Comparison of ENCODE assay signal across 9 mouse cellular contexts in genomic region chr9:72192051-72192952, GRCm38 (mm10).
DNase-seq lines count a peak whose midpoint lies in the region; ATAC-seq and TF ChIP-seq lines count a peak whose summit lies in the region.
"Had no signal": no experiment of that assay in that cellular context is flagged by ENCODE, and none has a peak within 500 bp of the region (broad histone marks: within the 10 kb centered on the region; RNA-seq: fewer than 3 reads in every experiment).

No protein-coding gene starts in this region.

- no peak overlapping the region for H3K9ac ChIP-seq in intestine, postnatal 0 days (ENCODE audit: low read depth, low read length)
- no peak overlapping the region for H3K9ac ChIP-seq in intestine, embryonic 16.5 days (ENCODE audit: low read depth, low read length)
- H3K9ac ChIP-seq: limb, embryonic 12.5 days had no signal

- TF ChIP-seq CTCF in intestine, postnatal 0 days (IDR thresholded peaks at IDR 0.05; ENCODE audit: low read depth): peak; percentile 91

- 55% methylated on average over 8 of the region's 8 CpGs for WGBS in intestine, postnatal 0 days
- WGBS in intestine, embryonic 16.5 days: 50% methylated on average over 8 of the region's 8 CpGs
- 43% methylated on average over 8 of the region's 8 CpGs for WGBS in heart, embryonic 10.5 days

- no peaks in the 10 kb centered on the region for H3K9me3 ChIP-seq in intestine, postnatal 0 days (ENCODE audit: control insufficient read depth)
- H3K9me3 ChIP-seq in intestine, embryonic 16.5 days (ENCODE audit: control insufficient read depth, low read length): no peaks in the 10 kb centered on the region
- H3K9me3 ChIP-seq in heart, embryonic 10.5 days: no peaks in the 10 kb centered on the region
- H3K9me3 ChIP-seq: limb, embryonic 12.5 days had no signal

- peak; percentile 69 for DNase-seq in R1 (ENCODE audit: low read depth, low spot score)
- DNase-seq in cerebellum, postnatal 4 days (ENCODE audit: low spot score in 2 of 2): peak; percentile 38 to 51
- DNase-seq in heart, embryonic 10.5 days (ENCODE audit: low spot score): peak; percentile 74
- peak; percentile 38 for DNase-seq in left cerebral cortex, adult 11 months (ENCODE audit: low spot score)
- DNase-seq in naive thymus-derived CD4-positive, alpha-beta T cell, adult 2 months (ENCODE audit: low read depth): peak; percentile 64
- DNase-seq in thymus, postnatal 14 days: peak; percentile 60

- no peak overlapping the region for H3K27ac ChIP-seq in intestine, postnatal 0 days (ENCODE audit: low read depth, low read length)
- H3K27ac ChIP-seq in intestine, embryonic 16.5 days (ENCODE audit: low read length): no peak overlapping the region
- no peak overlapping the region for H3K27ac ChIP-seq in heart, embryonic 10.5 days
- H3K27ac ChIP-seq: limb, embryonic 12.5 days had no signal

- no peak overlapping the region for H3K4me3 ChIP-seq in intestine, postnatal 0 days (ENCODE audit: low read depth, low read length)
- H3K4me3 ChIP-seq in intestine, embryonic 16.5 days (ENCODE audit: low read length): no peak overlapping the region
- no peak overlapping the region for H3K4me3 ChIP-seq in heart, embryonic 10.5 days
- H3K4me3 ChIP-seq: limb, embryonic 12.5 days had no signal

- H3K27me3 ChIP-seq in intestine, postnatal 0 days (replicated peaks; ENCODE audit: control insufficient read depth, insufficient read depth, low read length): no peaks in the 10 kb centered on the region
- no peaks in the 10 kb centered on the region for H3K27me3 ChIP-seq in intestine, embryonic 16.5 days (replicated peaks; ENCODE audit: control insufficient read depth, insufficient read depth, low read length)
- H3K27me3 ChIP-seq in heart, embryonic 10.5 days (ENCODE audit: insufficient read depth, poor library complexity, severe bottlenecking): no peaks in the 10 kb centered on the region
- H3K27me3 ChIP-seq: limb, embryonic 12.5 days had no signal

- H3K4me1 ChIP-seq in intestine, postnatal 0 days (replicated peaks; ENCODE audit: control insufficient read depth, insufficient read depth, low read length): no peaks in the 10 kb centered on the region
- H3K4me1 ChIP-seq in intestine, embryonic 16.5 days (ENCODE audit: control insufficient read depth, insufficient read depth, low read length): no peaks in the 10 kb centered on the region
- H3K4me1 ChIP-seq in heart, embryonic 10.5 days: no peaks in the 10 kb centered on the region

- ATAC-seq in intestine, postnatal 0 days: no peak
- ATAC-seq in intestine, embryonic 16.5 days: no peak

- H3K36me3 ChIP-seq in intestine, postnatal 0 days (ENCODE audit: control insufficient read depth, insufficient read depth): no peaks in the 10 kb centered on the region
- H3K36me3 ChIP-seq in intestine, embryonic 16.5 days (ENCODE audit: control insufficient read depth, insufficient read depth, low read length): no peaks in the 10 kb centered on the region
- H3K36me3 ChIP-seq in heart, embryonic 10.5 days: no peaks in the 10 kb centered on the region
- H3K36me3 ChIP-seq: limb, embryonic 12.5 days had no signal

- no peak overlapping the region for H3K4me2 ChIP-seq in intestine, postnatal 0 days (replicated peaks; ENCODE audit: low read depth)
- no peak overlapping the region for H3K4me2 ChIP-seq in intestine, embryonic 16.5 days (ENCODE audit: low read depth, low read length)
- H3K4me2 ChIP-seq: limb, embryonic 12.5 days had no signal
